Mouse (Mus musculus): ENCODE data around the gene Igfals. TPM values are rescaled to one million over a fixed set of nuclear protein-coding genes. Genes with fewer than 3 reads are reported as not detected.

Igfals gene
- polyA plus RNA-seq, 1 experiment from 2014 or later, result 4.8 TPM

GRCm38 (mm10) chr17:24894995-24895547 lies 29.3 kb downstream of the Igfals start, which contains the start of the genes Eme2 and Mrps34:
Gene Eme2 (minus strand): TSS chr17:24895087.
Gene Mrps34 (plus strand): TSS chr17:24895116.
- Histone ChIP-seq H3K27me3 (replicated peaks; ENCODE audit: insufficient read depth, low read length) (no peaks in the 10 kb centered on the region), H3K9ac (replicated peaks; ENCODE audit: low read depth) (peak within 1 kb of the TSS; percentile 88), H3K4me2 (replicated peaks; ENCODE audit: low read depth, low read length) (peak within 1 kb of the TSS; percentile 70), H3K4me3 (ENCODE audit: low read depth, low read length) (peak within 1 kb of the TSS; percentile 72), H3K4me1 (ENCODE audit: insufficient read depth, low read depth, low read length) (peaks cover 4% of the 10 kb centered on the region; the same call in 1 of the 2 replicates), H3K9me3 (ENCODE audit: low read length) (no peaks in the 10 kb centered on the region), H3K36me3 (ENCODE audit: insufficient read depth, low read length) (peaks cover 25% of the 10 kb centered on the region), H3K27ac (ENCODE audit: low read length) (peak within 1 kb of the TSS; percentile 81)
- TF ChIP-seq CTCF (IDR thresholded peaks at IDR 0.05), result no peak
- no peak for TF ChIP-seq EP300 (IDR thresholded peaks at IDR 0.05)
- DNase-seq (ENCODE audit: low spot score), result peak; percentile 94
- ATAC-seq, result peak; percentile 72
- WGBS, result under 1% methylated on average over 62 of the region's 62 CpGs

DNA sequence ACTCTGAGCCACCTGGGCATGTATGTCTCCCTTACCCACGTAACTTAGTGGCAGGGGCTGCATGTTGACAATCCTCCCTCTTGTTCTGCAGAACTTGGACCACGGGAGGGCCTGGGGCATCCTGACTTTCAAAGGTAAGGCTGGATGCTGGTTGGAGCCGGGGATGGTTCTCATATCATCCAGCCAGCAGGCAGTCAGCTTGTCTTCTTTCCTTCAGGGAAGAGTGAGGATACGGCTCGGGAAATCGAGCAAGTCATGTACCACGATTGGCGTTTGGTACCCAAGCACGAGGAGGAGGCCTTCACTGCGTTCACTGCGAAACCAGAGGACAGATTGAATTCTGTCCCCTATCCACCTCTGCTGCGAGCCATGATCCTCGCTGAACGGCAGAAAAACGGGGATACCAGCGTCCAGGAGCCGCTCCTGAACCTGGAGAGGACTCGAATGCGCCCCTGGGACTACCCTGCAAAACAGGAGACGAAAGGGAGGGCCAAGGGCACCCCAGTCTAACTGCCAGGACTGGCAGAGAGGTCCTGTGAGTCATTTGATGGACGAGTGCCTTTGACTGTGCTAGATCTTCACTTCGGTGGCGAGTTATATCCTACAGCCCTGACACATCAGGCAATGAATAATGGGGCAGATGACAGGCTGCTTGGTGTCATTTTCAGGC lies 29.9 kb downstream of the Igfals start:
- ATAC-seq, result no peak
- H3K27me3 ChIP-seq (replicated peaks; ENCODE audit: insufficient read depth, low read length), result no peaks in the 10 kb centered on the region
- H3K4me1 ChIP-seq (ENCODE audit: insufficient read depth, low read depth, low read length), result peaks cover 4% of the 10 kb centered on the region; the same call in 1 of the 2 replicates
- no peaks in the 10 kb centered on the region for H3K9me3 ChIP-seq (ENCODE audit: low read length)
- TF ChIP-seq CTCF (IDR thresholded peaks at IDR 0.05), result no peak
- TF ChIP-seq EP300 (IDR thresholded peaks at IDR 0.05), result no peak
- no peak for DNase-seq (ENCODE audit: low spot score)
- H3K9ac ChIP-seq (replicated peaks; ENCODE audit: low read depth), result peak overlapping the region; percentile 88
- H3K27ac ChIP-seq (ENCODE audit: low read length), result peak overlapping the region; percentile 81
- 14% methylated on average over 23 of the region's 23 CpGs for WGBS
- peaks cover 32% of the 10 kb centered on the region for H3K36me3 ChIP-seq (ENCODE audit: insufficient read depth, low read length)
- H3K4me3 ChIP-seq (ENCODE audit: low read depth, low read length), result peak overlapping the region; percentile 72
- peak overlapping the region; percentile 70 for H3K4me2 ChIP-seq (replicated peaks; ENCODE audit: low read depth, low read length)

DNA sequence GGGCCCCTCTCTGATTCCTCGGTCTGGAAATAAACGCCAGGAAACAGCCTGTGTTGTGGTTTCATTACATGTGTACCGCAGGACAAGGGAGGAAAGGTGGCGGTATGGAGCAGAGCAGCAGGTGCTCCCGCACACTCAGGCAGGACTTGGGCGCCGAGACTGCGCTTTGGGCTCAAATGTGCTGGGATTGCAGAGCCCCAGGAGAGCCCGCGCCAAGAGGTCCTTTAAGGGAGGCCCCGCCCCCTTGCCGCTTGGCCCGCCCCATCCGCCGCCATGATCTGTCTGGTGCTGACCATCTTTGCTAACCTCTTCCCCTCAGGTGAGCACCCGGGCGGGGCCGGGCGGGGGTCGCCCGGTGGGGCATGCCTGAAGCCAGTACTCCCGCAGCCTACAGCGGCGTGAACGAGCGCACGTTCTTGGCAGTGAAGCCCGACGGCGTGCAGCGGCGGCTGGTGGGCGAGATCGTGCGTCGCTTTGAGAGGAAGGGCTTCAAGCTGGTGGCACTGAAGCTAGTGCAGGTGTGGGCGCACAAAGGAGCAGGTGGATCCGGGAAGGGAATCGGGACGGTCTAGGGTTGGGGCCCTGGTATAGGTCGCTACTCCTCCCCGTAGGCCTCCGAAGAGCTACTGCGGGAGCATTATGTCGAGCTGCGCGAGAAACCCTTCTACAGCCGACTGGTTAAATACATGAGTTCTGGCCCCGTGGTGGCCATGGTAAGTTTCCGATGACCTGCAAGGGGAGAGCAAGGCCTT lies 30.6 kb downstream of the Igfals start, which contains the start of gene Nme3:
Gene Nme3 (plus strand): TSS at position 260 of the 752 bp plus-strand sequence.
- peaks cover 37% of the 10 kb centered on the region for H3K36me3 ChIP-seq (ENCODE audit: insufficient read depth, low read length)
- DNase-seq (ENCODE audit: low spot score), result peak; percentile 86

GRCm38 (mm10) chr17:24896993-24897269 lies 31.1 kb downstream of the Igfals start:
- DNase-seq (ENCODE audit: low spot score), result no peak
- peaks cover 41% of the 10 kb centered on the region for H3K36me3 ChIP-seq (ENCODE audit: insufficient read depth, low read length)
- peak overlapping the region; percentile 65 for H3K9ac ChIP-seq (replicated peaks; ENCODE audit: low read depth)
- H3K4me2 ChIP-seq (replicated peaks; ENCODE audit: low read depth, low read length), result peak overlapping the region; percentile 70
- H3K27ac ChIP-seq (ENCODE audit: low read length), result no peak overlapping the region
- H3K4me3 ChIP-seq (ENCODE audit: low read depth, low read length), result peak overlapping the region; percentile 72
- H3K4me1 ChIP-seq (ENCODE audit: insufficient read depth, low read depth, low read length), result peaks cover 4% of the 10 kb centered on the region; the same call in 1 of the 2 replicates
- 32% methylated on average over 11 of the region's 11 CpGs for whole genome bisulfite sequencing
- H3K27me3 ChIP-seq (replicated peaks; ENCODE audit: insufficient read depth, low read length), result no peaks in the 10 kb centered on the region
- ATAC-seq, result no peak
- TF ChIP-seq CTCF (IDR thresholded peaks at IDR 0.05) (no peak), EP300 (IDR thresholded peaks at IDR 0.05) (no peak)
- no peaks in the 10 kb centered on the region for H3K9me3 ChIP-seq (ENCODE audit: low read length)

More for the DNA sequence above, 30.6 kb downstream of the Igfals start, which contains the start of gene Nme3:
- Histone ChIP-seq H3K4me2 (replicated peaks; ENCODE audit: low read depth, low read length) (peak within 1 kb of the TSS; percentile 70), H3K4me1 (ENCODE audit: insufficient read depth, low read depth, low read length) (peaks cover 4% of the 10 kb centered on the region; the same call in 1 of the 2 replicates), H3K27ac (ENCODE audit: low read length) (peak within 1 kb of the TSS; percentile 81), H3K9me3 (ENCODE audit: low read length) (no peaks in the 10 kb centered on the region), H3K27me3 (replicated peaks; ENCODE audit: insufficient read depth, low read length) (no peaks in the 10 kb centered on the region), H3K4me3 (ENCODE audit: low read depth, low read length) (peak within 1 kb of the TSS; percentile 72), H3K9ac (replicated peaks; ENCODE audit: low read depth) (peak within 1 kb of the TSS; percentile 88)
- under 1% methylated on average over 49 of the region's 50 CpGs for WGBS
- ATAC-seq, result peak; percentile 76
- TF ChIP-seq EP300 (IDR thresholded peaks at IDR 0.05) (no peak), CTCF (IDR thresholded peaks at IDR 0.05) (peak; percentile 41; the same call in 1 of the 2 replicates)

GRCm38 (mm10) chr17:24897600-24897999 lies 31.8 kb downstream of the Igfals start:
- Histone ChIP-seq H3K4me1 (ENCODE audit: insufficient read depth, low read depth, low read length) (peaks cover 4% of the 10 kb centered on the region; the same call in 1 of the 2 replicates), H3K4me3 (ENCODE audit: low read depth, low read length) (no peak overlapping the region), H3K4me2 (replicated peaks; ENCODE audit: low read depth, low read length) (no peak overlapping the region), H3K27ac (ENCODE audit: low read length) (no peak overlapping the region), H3K9me3 (ENCODE audit: low read length) (no peaks in the 10 kb centered on the region), H3K27me3 (replicated peaks; ENCODE audit: insufficient read depth, low read length) (no peaks in the 10 kb centered on the region), H3K9ac (replicated peaks; ENCODE audit: low read depth) (no peak overlapping the region), H3K36me3 (ENCODE audit: insufficient read depth, low read length) (peaks cover 44% of the 10 kb centered on the region)
- DNase-seq (ENCODE audit: low spot score) (no peak), ATAC-seq (no peak)
- no peak for TF ChIP-seq EP300 (IDR thresholded peaks at IDR 0.05)
- no peak for TF ChIP-seq CTCF (IDR thresholded peaks at IDR 0.05)
- WGBS, result 66% methylated on average over 4 of the region's 4 CpGs
